Mouse (Mus musculus): ENCODE results near the gene Rims3. TPM values are rescaled to one million over a fixed set of nuclear protein-coding genes. Genes with fewer than 3 reads are reported as not detected.

The Rims3 gene
- polyA plus RNA-seq, 1 experiment from 2014 or later: 1.1 TPM

- no peak overlapping the region for H3K9ac ChIP-seq
- H3K27me3 ChIP-seq (ENCODE audit: insufficient read depth, low read length): no peaks in the 10 kb centered on the region
- no peak overlapping the region for H3K27ac ChIP-seq (ENCODE audit: low read depth)
- H3K4me2 ChIP-seq: no peak overlapping the region
- ATAC-seq (ENCODE audit: insufficient read depth) (no peak), DNase-seq (no peak)
- no peaks in the 10 kb centered on the region; the same call in 1 of the 2 replicates for H3K4me1 ChIP-seq (ENCODE audit: insufficient read depth)
- H3K4me3 ChIP-seq (ENCODE audit: low read depth, low read length): no peak overlapping the region
- H3K9me3 ChIP-seq (ENCODE audit: low read depth, low read length): no peaks in the 10 kb centered on the region
- TF ChIP-seq CTCF (IDR thresholded peaks at IDR 0.05; ENCODE audit: low read depth): no peak
- H3K36me3 ChIP-seq (ENCODE audit: insufficient read depth): no peaks in the 10 kb centered on the region
- WGBS: 65% methylated on average over 7 of the region's 7 CpGs
Observed at GRCm38 (mm10) chr4:120895810-120896584, 41.4 kb downstream of the Rims3 start.

- no peak for TF ChIP-seq CTCF (IDR thresholded peaks at IDR 0.05; ENCODE audit: low read depth)
- no peak overlapping the region for H3K9ac ChIP-seq
- no peaks in the 10 kb centered on the region for H3K27me3 ChIP-seq (ENCODE audit: insufficient read depth, low read length)
- WGBS: 27% methylated on average over 4 of the region's 4 CpGs
- DNase-seq (no peak), ATAC-seq (ENCODE audit: insufficient read depth) (no peak)
- H3K4me1 ChIP-seq (ENCODE audit: insufficient read depth): no peaks in the 10 kb centered on the region
- H3K4me3 ChIP-seq (ENCODE audit: low read depth, low read length): no peak overlapping the region
- no peak overlapping the region for H3K4me2 ChIP-seq
- no peaks in the 10 kb centered on the region for H3K9me3 ChIP-seq (ENCODE audit: low read depth, low read length)
- H3K36me3 ChIP-seq (ENCODE audit: insufficient read depth): no peaks in the 10 kb centered on the region
- no peak overlapping the region for H3K27ac ChIP-seq (ENCODE audit: low read depth)
Observed at GRCm38 (mm10) chr4:120904533-120904932, 49.9 kb downstream of the Rims3 start.

- Histone ChIP-seq H3K4me2 (no peak overlapping the region), H3K4me3 (ENCODE audit: low read depth, low read length) (no peak overlapping the region)
- 71% methylated on average over 5 of the region's 5 CpGs for WGBS
Observed at GRCm38 (mm10) chr4:120905644-120906043, 51.0 kb downstream of the Rims3 start.

GRCm38 (mm10) chr4:120909558-120910150, 55.0 kb downstream of the Rims3 start:
- ATAC-seq (ENCODE audit: insufficient read depth): peak; percentile 41
- no peaks in the 10 kb centered on the region for H3K27me3 ChIP-seq (ENCODE audit: insufficient read depth, low read length)
- H3K9me3 ChIP-seq (ENCODE audit: low read depth, low read length): no peaks in the 10 kb centered on the region
- 28% methylated on average over 15 of the region's 15 CpGs for WGBS
- no peaks in the 10 kb centered on the region for H3K4me1 ChIP-seq (ENCODE audit: insufficient read depth)
- peak; percentile 93 for TF ChIP-seq CTCF (IDR thresholded peaks at IDR 0.05; ENCODE audit: low read depth)
- peak; percentile 95 for DNase-seq
- H3K36me3 ChIP-seq (ENCODE audit: insufficient read depth): no peaks in the 10 kb centered on the region
- no peak overlapping the region for H3K4me2 ChIP-seq
- H3K4me3 ChIP-seq (ENCODE audit: low read depth, low read length): no peak overlapping the region
- no peak overlapping the region for H3K27ac ChIP-seq (ENCODE audit: low read depth)
- H3K9ac ChIP-seq: no peak overlapping the region

More at GRCm38 (mm10) chr4:120905644-120906043, 51.0 kb downstream of the Rims3 start:
- DNase-seq (no peak), ATAC-seq (ENCODE audit: insufficient read depth) (no peak)
- TF ChIP-seq CTCF (IDR thresholded peaks at IDR 0.05; ENCODE audit: low read depth): no peak
- no peak overlapping the region for H3K27ac ChIP-seq (ENCODE audit: low read depth)
- H3K36me3 ChIP-seq (ENCODE audit: insufficient read depth): no peaks in the 10 kb centered on the region
- no peak overlapping the region for H3K9ac ChIP-seq
- no peaks in the 10 kb centered on the region for H3K4me1 ChIP-seq (ENCODE audit: insufficient read depth)
- H3K27me3 ChIP-seq (ENCODE audit: insufficient read depth, low read length): no peaks in the 10 kb centered on the region
- no peaks in the 10 kb centered on the region for H3K9me3 ChIP-seq (ENCODE audit: low read depth, low read length)

GRCm38 (mm10) chr4:120911086-120911485, 56.5 kb downstream of the Rims3 start:
- WGBS: 73% methylated on average over 6 of the region's 6 CpGs
- Histone ChIP-seq H3K9ac (no peak overlapping the region), H3K27ac (ENCODE audit: low read depth) (no peak overlapping the region), H3K4me1 (ENCODE audit: insufficient read depth) (no peaks in the 10 kb centered on the region), H3K36me3 (ENCODE audit: insufficient read depth) (no peaks in the 10 kb centered on the region), H3K4me2 (no peak overlapping the region), H3K9me3 (ENCODE audit: low read depth, low read length) (no peaks in the 10 kb centered on the region), H3K27me3 (ENCODE audit: insufficient read depth, low read length) (no peaks in the 10 kb centered on the region), H3K4me3 (ENCODE audit: low read depth, low read length) (no peak overlapping the region)
- TF ChIP-seq CTCF (IDR thresholded peaks at IDR 0.05; ENCODE audit: low read depth): no peak
- no peak for ATAC-seq (ENCODE audit: insufficient read depth)
- no peak for DNase-seq

GRCm38 (mm10) chr4:120912866-120913265, 58.2 kb downstream of the Rims3 start:
- ATAC-seq (ENCODE audit: insufficient read depth): no peak

GRCm38 (mm10) chr4:120913443-120913842, 58.8 kb downstream of the Rims3 start:
- Histone ChIP-seq H3K27me3 (ENCODE audit: insufficient read depth, low read length) (no peaks in the 10 kb centered on the region), H3K9me3 (ENCODE audit: low read depth, low read length) (no peaks in the 10 kb centered on the region), H3K4me2 (no peak overlapping the region), H3K4me3 (ENCODE audit: low read depth, low read length) (no peak overlapping the region), H3K27ac (ENCODE audit: low read depth) (no peak overlapping the region), H3K4me1 (ENCODE audit: insufficient read depth) (no peaks in the 10 kb centered on the region), H3K9ac (no peak overlapping the region), H3K36me3 (ENCODE audit: insufficient read depth) (no peaks in the 10 kb centered on the region)
- WGBS: 63% methylated on average over 8 of the region's 8 CpGs
- no peak for DNase-seq
- ATAC-seq (ENCODE audit: insufficient read depth): no peak
- TF ChIP-seq CTCF (IDR thresholded peaks at IDR 0.05; ENCODE audit: low read depth): no peak

More at GRCm38 (mm10) chr4:120912866-120913265, 58.2 kb downstream of the Rims3 start:
- H3K9me3 ChIP-seq (ENCODE audit: low read depth, low read length): no peaks in the 10 kb centered on the region
- H3K27me3 ChIP-seq (ENCODE audit: insufficient read depth, low read length): no peaks in the 10 kb centered on the region
- H3K9ac ChIP-seq: no peak overlapping the region
- TF ChIP-seq CTCF (IDR thresholded peaks at IDR 0.05; ENCODE audit: low read depth): no peak
- H3K4me3 ChIP-seq (ENCODE audit: low read depth, low read length): no peak overlapping the region
- WGBS: 46% methylated on average over 4 of the region's 4 CpGs
- no peaks in the 10 kb centered on the region for H3K4me1 ChIP-seq (ENCODE audit: insufficient read depth)
- no peak overlapping the region for H3K27ac ChIP-seq (ENCODE audit: low read depth)
- H3K4me2 ChIP-seq: no peak overlapping the region
- DNase-seq: no peak
- no peaks in the 10 kb centered on the region for H3K36me3 ChIP-seq (ENCODE audit: insufficient read depth)
